Mouse (Mus musculus): ENCODE data around the gene Mtcl1. TPM values are rescaled to one million over a fixed set of nuclear protein-coding genes. Genes with fewer than 3 reads are reported as not detected.

The Mtcl1 gene
- polyA plus RNA-seq, 1 experiment from 2014 or later = 1.5 TPM

- H3K27me3 ChIP-seq (replicated peaks; ENCODE audit: control insufficient read depth, insufficient read depth, low read length) = 0 out of 2 replicates have a peak, but pooled peaks cover 9% of the 10 kb centered on the region
- ATAC-seq = no peak
- H3K4me2 ChIP-seq (replicated peaks; ENCODE audit: low read depth) = peak overlapping the region; percentile 37
- 31% methylated on average over 13 of the region's 13 CpGs for WGBS
- no peaks in the 10 kb centered on the region for H3K9me3 ChIP-seq (ENCODE audit: control insufficient read depth)
- H3K9ac ChIP-seq (ENCODE audit: low read depth, low read length) = no peak overlapping the region
- H3K4me3 ChIP-seq (ENCODE audit: low read depth, low read length) = peak overlapping the region; percentile 11; the same call in 1 of the 2 replicates
- H3K4me1 ChIP-seq (replicated peaks; ENCODE audit: control insufficient read depth, insufficient read depth, low read length) = no peaks in the 10 kb centered on the region
- no peaks in the 10 kb centered on the region for H3K36me3 ChIP-seq (ENCODE audit: control insufficient read depth, insufficient read depth)
- no peak overlapping the region for H3K27ac ChIP-seq (ENCODE audit: low read depth, low read length)
- TF ChIP-seq CTCF (IDR thresholded peaks at IDR 0.05; ENCODE audit: low read depth) = no peak
Observed at GRCm38 (mm10) chr17:66479311-66479710, 29.8 kb upstream of the Mtcl1 start.

- H3K27me3 ChIP-seq (replicated peaks; ENCODE audit: control insufficient read depth, insufficient read depth, low read length) = no peaks in the 10 kb centered on the region
- WGBS = 89% methylated on average over 1 of the region's 1 CpGs
- no peaks in the 10 kb centered on the region for H3K36me3 ChIP-seq (ENCODE audit: control insufficient read depth, insufficient read depth)
- H3K4me1 ChIP-seq (replicated peaks; ENCODE audit: control insufficient read depth, insufficient read depth, low read length) = no peaks in the 10 kb centered on the region
- ATAC-seq = no peak
- H3K4me3 ChIP-seq (ENCODE audit: low read depth, low read length) = no peak overlapping the region
- no peak overlapping the region for H3K27ac ChIP-seq (ENCODE audit: low read depth, low read length)
- no peak for TF ChIP-seq CTCF (IDR thresholded peaks at IDR 0.05; ENCODE audit: low read depth)
- no peak overlapping the region for H3K9ac ChIP-seq (ENCODE audit: low read depth, low read length)
- no peak overlapping the region for H3K4me2 ChIP-seq (replicated peaks; ENCODE audit: low read depth)
- no peaks in the 10 kb centered on the region for H3K9me3 ChIP-seq (ENCODE audit: control insufficient read depth)
Observed at GRCm38 (mm10) chr17:66473205-66473604, 23.7 kb upstream of the Mtcl1 start.

- 47% methylated on average over 5 of the region's 5 CpGs for WGBS
Observed at GRCm38 (mm10) chr17:66471775-66472174, 22.2 kb upstream of the Mtcl1 start.

GRCm38 (mm10) chr17:66471252-66471651 is 21.7 kb upstream of the Mtcl1 start:
- Histone ChIP-seq H3K4me3 (ENCODE audit: low read depth, low read length) (no peak overlapping the region), H3K4me1 (replicated peaks; ENCODE audit: control insufficient read depth, insufficient read depth, low read length) (no peaks in the 10 kb centered on the region), H3K4me2 (replicated peaks; ENCODE audit: low read depth) (no peak overlapping the region), H3K27ac (ENCODE audit: low read depth, low read length) (no peak overlapping the region), H3K9ac (ENCODE audit: low read depth, low read length) (no peak overlapping the region), H3K9me3 (ENCODE audit: control insufficient read depth) (no peaks in the 10 kb centered on the region), H3K36me3 (ENCODE audit: control insufficient read depth, insufficient read depth) (no peaks in the 10 kb centered on the region), H3K27me3 (replicated peaks; ENCODE audit: control insufficient read depth, insufficient read depth, low read length) (no peaks in the 10 kb centered on the region)
- TF ChIP-seq CTCF (IDR thresholded peaks at IDR 0.05; ENCODE audit: low read depth) = no peak
- ATAC-seq = no peak
- 58% methylated on average over 4 of the region's 4 CpGs for WGBS

More at GRCm38 (mm10) chr17:66471775-66472174, 22.2 kb upstream of the Mtcl1 start:
- no peaks in the 10 kb centered on the region for H3K27me3 ChIP-seq (replicated peaks; ENCODE audit: control insufficient read depth, insufficient read depth, low read length)
- H3K27ac ChIP-seq (ENCODE audit: low read depth, low read length) = no peak overlapping the region
- no peaks in the 10 kb centered on the region for H3K4me1 ChIP-seq (replicated peaks; ENCODE audit: control insufficient read depth, insufficient read depth, low read length)
- no peak for TF ChIP-seq CTCF (IDR thresholded peaks at IDR 0.05; ENCODE audit: low read depth)
- H3K9me3 ChIP-seq (ENCODE audit: control insufficient read depth) = no peaks in the 10 kb centered on the region
- no peak overlapping the region for H3K4me3 ChIP-seq (ENCODE audit: low read depth, low read length)
- no peak overlapping the region for H3K4me2 ChIP-seq (replicated peaks; ENCODE audit: low read depth)
- H3K9ac ChIP-seq (ENCODE audit: low read depth, low read length) = no peak overlapping the region
- H3K36me3 ChIP-seq (ENCODE audit: control insufficient read depth, insufficient read depth) = no peaks in the 10 kb centered on the region
- ATAC-seq = no peak

- H3K9ac ChIP-seq (ENCODE audit: low read depth, low read length) = no peak overlapping the region
- ATAC-seq = no peak
- H3K9me3 ChIP-seq (ENCODE audit: control insufficient read depth) = no peaks in the 10 kb centered on the region
- H3K27ac ChIP-seq (ENCODE audit: low read depth, low read length) = no peak overlapping the region
- no peaks in the 10 kb centered on the region for H3K4me1 ChIP-seq (replicated peaks; ENCODE audit: control insufficient read depth, insufficient read depth, low read length)
- H3K4me3 ChIP-seq (ENCODE audit: low read depth, low read length) = no peak overlapping the region
- WGBS = 55% methylated on average over 8 of the region's 8 CpGs
- TF ChIP-seq CTCF (IDR thresholded peaks at IDR 0.05; ENCODE audit: low read depth) = no peak
- no peak overlapping the region for H3K4me2 ChIP-seq (replicated peaks; ENCODE audit: low read depth)
- no peaks in the 10 kb centered on the region for H3K36me3 ChIP-seq (ENCODE audit: control insufficient read depth, insufficient read depth)
- no peaks in the 10 kb centered on the region for H3K27me3 ChIP-seq (replicated peaks; ENCODE audit: control insufficient read depth, insufficient read depth, low read length)
Observed at GRCm38 (mm10) chr17:66470020-66470419, 20.5 kb upstream of the Mtcl1 start.

- Histone ChIP-seq H3K4me1 (replicated peaks; ENCODE audit: control insufficient read depth, insufficient read depth, low read length) (no peaks in the 10 kb centered on the region), H3K9ac (ENCODE audit: low read depth, low read length) (no peak overlapping the region), H3K36me3 (ENCODE audit: control insufficient read depth, insufficient read depth) (no peaks in the 10 kb centered on the region), H3K4me2 (replicated peaks; ENCODE audit: low read depth) (no peak overlapping the region), H3K27ac (ENCODE audit: low read depth, low read length) (no peak overlapping the region), H3K27me3 (replicated peaks; ENCODE audit: control insufficient read depth, insufficient read depth, low read length) (0 out of 2 replicates have a peak, but pooled peaks cover 3% of the 10 kb centered on the region), H3K9me3 (ENCODE audit: control insufficient read depth) (no peaks in the 10 kb centered on the region), H3K4me3 (ENCODE audit: low read depth, low read length) (no peak overlapping the region)
- no peak for TF ChIP-seq CTCF (IDR thresholded peaks at IDR 0.05; ENCODE audit: low read depth)
- no peak for ATAC-seq
- 84% methylated on average over 1 of the region's 1 CpGs for WGBS
Observed at GRCm38 (mm10) chr17:66457278-66457677, 7.7 kb upstream of the Mtcl1 start.

GRCm38 (mm10) chr17:66451143-66451542 is 1.6 kb upstream of the Mtcl1 start:
- no peaks in the 10 kb centered on the region for H3K4me1 ChIP-seq (replicated peaks; ENCODE audit: control insufficient read depth, insufficient read depth, low read length)
- no peaks in the 10 kb centered on the region for H3K36me3 ChIP-seq (ENCODE audit: control insufficient read depth, insufficient read depth)
- peaks cover 44% of the 10 kb centered on the region for H3K27me3 ChIP-seq (replicated peaks; ENCODE audit: control insufficient read depth, insufficient read depth, low read length)
- peak overlapping the region; percentile 97 for H3K4me2 ChIP-seq (replicated peaks; ENCODE audit: low read depth)
- no peaks in the 10 kb centered on the region for H3K9me3 ChIP-seq (ENCODE audit: control insufficient read depth)
- 3% methylated on average over 11 of the region's 11 CpGs for WGBS
- no peak for ATAC-seq
- H3K27ac ChIP-seq (ENCODE audit: low read depth, low read length) = no peak overlapping the region
- H3K4me3 ChIP-seq (ENCODE audit: low read depth, low read length) = peak overlapping the region; percentile 68; the same call in 1 of the 2 replicates
- H3K9ac ChIP-seq (ENCODE audit: low read depth, low read length) = no peak overlapping the region
- peak; percentile 91 for TF ChIP-seq CTCF (IDR thresholded peaks at IDR 0.05; ENCODE audit: low read depth)

Measured in intestine, postnatal 0 days (tissue).